Mouse (Mus musculus) kidney, adult 2 months (tissue): ENCODE data around the gene Lmtk2.

Source experiments
- CTCF ChIP-seq: fragments of 200-500 bp; conservative IDR thresholded peaks from 2 replicates; pipeline ENCODE4 v1.5.1; 2011; ENCODE audit warnings: low read depth, mild to moderate bottlenecking, control low read depth, low read length, moderate library complexity, mixed read lengths; ENCODE audit not compliant: insufficient read depth, insufficient read length
- POLR2A ChIP-seq: fragments of 200-500 bp; IDR thresholded peaks from one replicate; pipeline ENCODE4 v1.6.1; 2011; ENCODE audit warnings: low read depth, low read length, control low read depth

DNA sequence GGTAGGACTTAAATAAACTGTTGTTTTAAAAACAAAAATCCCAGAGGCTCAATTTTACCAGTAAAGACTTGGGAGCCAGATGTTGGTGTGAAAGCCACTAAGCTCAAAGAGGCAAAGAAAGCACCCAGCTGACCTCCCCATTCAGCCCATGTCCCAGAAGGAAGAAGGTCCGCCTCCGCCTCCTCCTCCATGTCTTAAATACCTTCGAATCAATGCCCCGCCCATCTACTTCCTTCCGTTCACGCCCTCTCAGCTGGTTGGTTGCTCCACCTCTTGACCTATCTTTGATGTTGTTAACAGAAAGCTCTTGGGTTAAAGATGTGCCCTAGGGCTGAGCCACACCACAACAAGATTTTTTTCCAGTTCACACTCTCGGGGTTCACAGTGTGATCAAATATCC is 130.0 kb downstream of the Lmtk2 start:
- TF ChIP-seq CTCF (no peak), POLR2A (no peak)
